Mouse (Mus musculus): Measurements from ENCODE around the gene Nhsl1. TPM values are rescaled to one million over a fixed set of nuclear protein-coding genes. Genes with fewer than 3 reads are reported as not detected.
A peak's percentile ranks its signal among the peaks of the same experiment; 100 is the strongest.
"Not testable (repeated sequence)": the region's sequence is repeated elsewhere in the genome, so short reads cannot be mapped to it uniquely, and the experiment has no call there.

Nhsl1 gene
- polyA plus RNA-seq, 1 experiment from 2014 or later, result 12.9 TPM

GRCm38 (mm10) chr10:18530161-18530560 is 211.4 kb downstream of the Nhsl1 start:
- Histone ChIP-seq H3K4me2 (no peak overlapping the region), H3K4me3 (no peak overlapping the region), H3K9me3 (no peaks in the 10 kb centered on the region), H3K27ac (no peak overlapping the region), H3K9ac (no peak overlapping the region), H3K27me3 (replicated peaks) (no peaks in the 10 kb centered on the region), H3K36me3 (replicated peaks) (no peaks in the 10 kb centered on the region), H3K4me1 (peaks cover 8% of the 10 kb centered on the region; the same call in 1 of the 2 replicates)
- 80% methylated on average over 4 of the region's 4 CpGs for WGBS
- ATAC-seq (replicated peaks), result no peak

- Histone ChIP-seq H3K4me3 (no peak overlapping the region), H3K9ac (no peak overlapping the region), H3K4me1 (peaks cover 3% of the 10 kb centered on the region; the same call in 1 of the 2 replicates), H3K4me2 (no peak overlapping the region), H3K27me3 (replicated peaks) (no peaks in the 10 kb centered on the region), H3K9me3 (no peaks in the 10 kb centered on the region), H3K27ac (no peak overlapping the region), H3K36me3 (replicated peaks) (no peaks in the 10 kb centered on the region)
- WGBS, result 67% methylated on average over 8 of the region's 8 CpGs
- ATAC-seq (replicated peaks), result no peak
Measured at GRCm38 (mm10) chr10:18532293-18532692, 213.5 kb downstream of the Nhsl1 start.

- H3K4me1 ChIP-seq, result no peaks in the 10 kb centered on the region
- no peak overlapping the region for H3K4me2 ChIP-seq
- H3K4me3 ChIP-seq, result no peak overlapping the region
- no peaks in the 10 kb centered on the region for H3K36me3 ChIP-seq (replicated peaks)
- H3K9ac ChIP-seq, result no peak overlapping the region
- ATAC-seq (replicated peaks), result no peak; the same call in 1 of the 2 replicates
- H3K9me3 ChIP-seq, result no peaks in the 10 kb centered on the region
- no peaks in the 10 kb centered on the region for H3K27me3 ChIP-seq (replicated peaks)
- no peak overlapping the region for H3K27ac ChIP-seq
- WGBS, result 95% methylated on average over 2 of the region's 2 CpGs
Measured at GRCm38 (mm10) chr10:18536889-18537288, 218.1 kb downstream of the Nhsl1 start.

- H3K36me3 ChIP-seq (replicated peaks), result no peaks in the 10 kb centered on the region
- H3K27me3 ChIP-seq (replicated peaks), result no peaks in the 10 kb centered on the region
- no peaks in the 10 kb centered on the region for H3K9me3 ChIP-seq
- H3K4me1 ChIP-seq, result peaks cover 10% of the 10 kb centered on the region; the same call in 1 of the 2 replicates
- peak overlapping the region; percentile 96 for H3K4me2 ChIP-seq
- H3K27ac ChIP-seq, result no peak overlapping the region
- WGBS, result 13% methylated on average over 13 of the region's 13 CpGs
- H3K4me3 ChIP-seq, result peak overlapping the region; percentile 69
- H3K9ac ChIP-seq, result peak overlapping the region; percentile 68
- ATAC-seq (replicated peaks), result peak; percentile 12; the same call in 1 of the 2 replicates
Measured at GRCm38 (mm10) chr10:18545309-18545708, 226.5 kb downstream of the Nhsl1 start.

GRCm38 (mm10) chr10:18545813-18546235 is 227.0 kb downstream of the Nhsl1 start, which contains the start of gene Hebp2:
Hebp2 (minus strand) TSS chr10:18546076.
- H3K9me3 ChIP-seq, result no peaks in the 10 kb centered on the region
- WGBS, result 0% methylated on average over 22 of the region's 22 CpGs
- peak within 1 kb of the TSS; percentile 69 for H3K4me3 ChIP-seq
- H3K27me3 ChIP-seq (replicated peaks), result no peaks in the 10 kb centered on the region
- H3K27ac ChIP-seq, result peak within 1 kb of the TSS; percentile 1; the same call in 1 of the 2 replicates
- H3K4me2 ChIP-seq, result peak within 1 kb of the TSS; percentile 96
- no peaks in the 10 kb centered on the region for H3K36me3 ChIP-seq (replicated peaks)
- H3K9ac ChIP-seq, result peak within 1 kb of the TSS; percentile 68
- peaks cover 10% of the 10 kb centered on the region; the same call in 1 of the 2 replicates for H3K4me1 ChIP-seq
- peak; percentile 92 for ATAC-seq (replicated peaks)

- Histone ChIP-seq H3K4me3 (no peak overlapping the region), H3K4me1 (peaks cover 10% of the 10 kb centered on the region; the same call in 1 of the 2 replicates), H3K9ac (no peak overlapping the region), H3K9me3 (no peaks in the 10 kb centered on the region), H3K27me3 (replicated peaks) (no peaks in the 10 kb centered on the region), H3K27ac (no peak overlapping the region), H3K36me3 (replicated peaks) (no peaks in the 10 kb centered on the region), H3K4me2 (no peak overlapping the region)
- 90% methylated on average over 4 of the region's 4 CpGs for WGBS
- no peak for ATAC-seq (replicated peaks)
Measured at GRCm38 (mm10) chr10:18547381-18547780, 228.6 kb downstream of the Nhsl1 start.

- H3K9ac ChIP-seq, result peak overlapping the region; percentile 36
- peak; percentile 74 for ATAC-seq (replicated peaks)
- no peaks in the 10 kb centered on the region for H3K27me3 ChIP-seq (replicated peaks)
- peak overlapping the region; percentile 72 for H3K4me2 ChIP-seq
- peak overlapping the region; percentile 44 for H3K4me3 ChIP-seq
- no peaks in the 10 kb centered on the region for H3K9me3 ChIP-seq
- no peaks in the 10 kb centered on the region for H3K36me3 ChIP-seq (replicated peaks)
- peak overlapping the region; percentile 63 for H3K27ac ChIP-seq
- WGBS, result 3% methylated on average over 35 of the region's 35 CpGs
- H3K4me1 ChIP-seq, result peaks cover 10% of the 10 kb centered on the region; the same call in 1 of the 2 replicates
Measured at GRCm38 (mm10) chr10:18549321-18550216, 230.8 kb downstream of the Nhsl1 start.

- WGBS, result 87% methylated on average over 9 of the region's 9 CpGs
- not testable (repeated sequence) for H3K27ac ChIP-seq; H3K9me3 ChIP-seq; H3K4me2 ChIP-seq; H3K27me3 ChIP-seq (replicated peaks); ATAC-seq (replicated peaks); H3K4me3 ChIP-seq; H3K9ac ChIP-seq; H3K4me1 ChIP-seq; H3K36me3 ChIP-seq (replicated peaks)
Measured at GRCm38 (mm10) chr10:18559076-18559475, 240.3 kb downstream of the Nhsl1 start.

GRCm38 (mm10) chr10:18561445-18561844 is 242.7 kb downstream of the Nhsl1 start:
- Histone ChIP-seq H3K9me3 (no peaks in the 10 kb centered on the region), H3K4me2 (no peak overlapping the region), H3K4me1 (no peaks in the 10 kb centered on the region), H3K36me3 (replicated peaks) (no peaks in the 10 kb centered on the region), H3K9ac (no peak overlapping the region), H3K4me3 (no peak overlapping the region), H3K27me3 (replicated peaks) (no peaks in the 10 kb centered on the region), H3K27ac (no peak overlapping the region)
- 46% methylated on average over 5 of the region's 5 CpGs for WGBS
- ATAC-seq (replicated peaks), result no peak

- Histone ChIP-seq H3K4me3 (no peak overlapping the region), H3K4me2 (no peak overlapping the region), H3K4me1 (no peaks in the 10 kb centered on the region), H3K9ac (no peak overlapping the region), H3K36me3 (replicated peaks) (no peaks in the 10 kb centered on the region), H3K27me3 (replicated peaks) (no peaks in the 10 kb centered on the region), H3K9me3 (no peaks in the 10 kb centered on the region), H3K27ac (no peak overlapping the region)
- 7% methylated on average over 4 of the region's 4 CpGs for WGBS
- ATAC-seq (replicated peaks), result 0 out of 2 replicates have a peak, but pooled peaks have one; percentile 58
Measured at GRCm38 (mm10) chr10:18562940-18563339, 244.2 kb downstream of the Nhsl1 start.

- WGBS, result 66% methylated on average over 2 of the region's 2 CpGs
- Histone ChIP-seq H3K27ac (no peak overlapping the region), H3K4me2 (no peak overlapping the region), H3K9ac (no peak overlapping the region), H3K9me3 (no peaks in the 10 kb centered on the region), H3K4me3 (no peak overlapping the region), H3K36me3 (replicated peaks) (no peaks in the 10 kb centered on the region), H3K4me1 (no peaks in the 10 kb centered on the region), H3K27me3 (replicated peaks) (no peaks in the 10 kb centered on the region)
- ATAC-seq (replicated peaks), result no peak
Measured at GRCm38 (mm10) chr10:18572581-18572980, 253.8 kb downstream of the Nhsl1 start.

Data from midbrain, embryonic 15.5 days (tissue).